Mouse (Mus musculus) erythroblast, embryonic 14.5 days (primary cell): ENCODE measurements around the gene Elp4.

Source experiments
- GATA1 ChIP-seq: IDR thresholded peaks from 2 replicates; pipeline ENCODE4 v1.6.1; 2012; ENCODE audit warnings: low read length, inconsistent platforms, mixed read lengths
- TAL1 ChIP-seq: IDR thresholded peaks from 3 replicates; pipeline ENCODE4 v1.6.1; 2012; ENCODE audit warnings: low read length, inconsistent platforms, mixed read lengths

DNA sequence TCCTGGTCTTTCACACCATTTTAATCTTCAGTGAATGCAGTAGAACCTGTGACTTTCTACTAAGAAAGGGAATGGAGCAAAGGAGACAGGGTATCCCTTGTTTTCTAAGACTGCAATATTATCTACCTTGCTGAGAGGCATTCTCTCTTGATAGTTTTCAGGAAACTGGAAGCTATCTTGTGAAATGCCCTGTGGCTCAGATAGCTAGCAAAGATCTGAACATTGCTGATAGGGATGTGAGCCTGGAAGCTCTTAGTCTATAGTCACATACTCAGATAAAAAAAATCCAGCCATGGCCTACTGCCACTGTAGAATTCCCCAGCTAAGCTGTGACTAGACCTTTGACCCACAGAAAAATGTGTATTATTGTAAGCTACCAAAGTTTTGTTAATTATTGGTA is 13.5 kb downstream of the Elp4 start:
- no peak for TF ChIP-seq GATA1
- TF ChIP-seq TAL1: no peak
